Mouse (Mus musculus) mesoderm, embryonic 11.5 days (tissue): ENCODE data around the gene Arhgap45.

Experiments used
- DNase-seq: peaks from one replicate; pipeline ENCODE4 v3.0.0-alpha.2; 2012; ENCODE audit warnings: low read depth, low spot score

The Arhgap45 gene

DNA sequence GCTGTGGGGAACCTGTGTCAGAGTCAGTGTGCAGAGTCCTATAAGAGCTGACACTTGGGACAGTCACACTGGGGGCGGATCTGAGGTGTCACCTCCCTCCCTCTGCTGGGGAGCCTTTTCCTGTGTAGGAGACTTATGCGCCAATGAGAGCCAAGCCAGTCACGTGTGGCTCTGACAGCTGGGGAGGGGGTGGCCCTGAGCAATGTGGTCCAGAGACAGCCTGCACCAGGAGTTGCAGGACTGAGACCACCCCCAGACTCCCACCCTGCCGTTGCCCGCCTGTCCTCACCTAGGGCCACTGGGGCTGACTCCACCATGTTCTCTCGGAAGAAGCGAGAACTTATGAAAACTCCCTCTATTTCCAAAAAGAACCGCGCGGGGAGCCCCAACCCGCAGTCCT, at the start of gene Arhgap45:
Gene Arhgap45 (plus strand): TSS at position 143 of the 400 bp plus-strand sequence.
- DNase-seq, result no peak

- no peak for DNase-seq
Measured at GRCm38 (mm10) chr10:79966886-79967400, 49.5 kb upstream of the Arhgap45 start.

DNA sequence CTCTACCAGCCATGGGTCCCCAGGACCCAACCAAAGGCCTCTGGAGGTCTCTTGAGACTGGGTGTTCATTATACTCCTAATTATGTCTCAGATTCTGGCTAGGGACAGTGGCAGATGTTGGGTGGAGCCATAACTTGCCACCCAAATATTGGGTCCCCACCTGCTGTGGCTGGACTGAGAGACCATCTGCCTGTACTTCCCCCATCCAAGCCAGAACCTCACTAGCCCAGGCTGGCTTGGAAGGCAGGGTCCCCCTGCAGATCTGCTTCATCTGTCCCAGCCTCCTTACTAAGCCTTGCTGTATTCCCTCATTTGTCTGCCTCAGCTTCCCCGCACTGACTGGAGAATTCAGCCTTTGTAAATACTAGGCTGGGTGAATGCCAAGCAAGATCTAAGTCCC, 48.3 kb upstream of the Arhgap45 start:
- no peak for DNase-seq

GRCm38 (mm10) chr10:79969124-79969568, 47.3 kb upstream of the Arhgap45 start:
- no peak for DNase-seq

DNA sequence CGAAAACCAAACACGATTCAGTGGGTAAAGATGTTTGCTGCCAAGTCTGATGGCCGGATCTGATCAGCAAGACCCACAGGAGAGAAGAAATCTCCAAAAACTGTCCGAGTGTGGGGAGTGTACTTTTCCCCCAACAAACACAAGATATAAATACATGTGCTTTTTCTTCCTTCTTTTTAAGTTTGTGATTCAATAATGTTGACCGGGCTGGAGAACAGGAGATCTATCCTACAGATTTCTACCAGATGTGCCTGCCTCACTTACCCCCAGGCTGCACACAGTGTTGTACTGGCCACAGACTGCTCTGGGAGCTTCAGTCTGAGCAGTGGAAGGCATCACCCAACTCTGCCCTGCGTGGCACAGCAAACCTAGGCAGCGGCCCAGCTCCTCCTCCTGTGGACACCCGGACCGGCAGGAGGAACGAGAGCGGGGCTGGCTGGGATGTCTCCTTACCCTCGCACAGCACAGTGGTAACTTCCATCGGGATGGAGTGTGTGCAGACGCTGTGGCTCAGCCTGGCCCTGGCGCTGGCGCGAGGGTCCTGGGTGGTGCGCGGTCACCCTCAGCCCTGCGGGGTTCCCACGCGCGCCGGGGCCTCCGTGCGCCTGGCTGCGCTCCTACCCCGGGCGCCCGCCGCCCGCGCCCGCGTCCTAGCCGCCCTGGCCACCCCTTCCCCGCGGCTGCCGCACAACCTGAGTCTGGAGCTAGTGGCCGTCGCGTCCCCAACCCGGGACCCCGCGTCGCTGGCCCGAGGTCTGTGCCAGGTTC, 45.9 kb upstream of the Arhgap45 start, which contains the start of gene Grin3b:
Gene Grin3b (plus strand): TSS at position 301 of the 768 bp plus-strand sequence.
- no peak for DNase-seq

DNA sequence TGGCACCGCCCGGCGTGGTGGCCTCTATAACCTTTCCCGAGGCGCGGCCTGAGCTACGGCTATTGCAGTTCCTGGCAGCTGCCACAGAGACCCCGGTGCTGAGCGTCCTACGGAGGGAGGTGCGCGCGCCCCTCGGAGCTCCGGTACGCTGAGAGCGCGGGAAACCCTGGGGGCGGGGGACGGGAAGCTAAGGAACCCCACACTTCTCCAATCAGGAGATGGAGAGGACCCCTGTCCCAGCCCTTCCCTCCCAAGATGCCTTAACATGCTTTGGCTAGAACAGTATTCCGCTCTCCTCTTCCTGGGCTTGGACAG, 45.3 kb upstream of the Arhgap45 start:
- DNase-seq, result no peak

- DNase-seq, result no peak
Measured at GRCm38 (mm10) chr10:79972831-79973230, 43.6 kb upstream of the Arhgap45 start.

DNA sequence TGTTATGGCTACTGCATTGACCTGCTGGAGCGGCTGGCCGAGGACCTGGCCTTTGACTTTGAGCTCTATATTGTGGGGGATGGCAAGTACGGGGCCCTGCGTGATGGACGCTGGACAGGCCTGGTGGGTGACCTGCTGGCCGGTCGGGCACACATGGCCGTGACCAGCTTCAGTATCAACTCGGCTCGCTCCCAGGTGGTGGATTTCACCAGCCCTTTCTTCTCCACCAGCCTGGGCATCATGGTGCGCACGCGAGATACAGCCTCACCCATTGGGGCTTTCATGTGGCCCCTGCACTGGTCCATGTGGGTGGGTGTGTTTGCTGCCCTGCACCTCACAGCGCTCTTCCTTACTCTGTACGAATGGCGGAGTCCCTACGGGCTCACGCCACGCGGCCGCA, 42.4 kb upstream of the Arhgap45 start:
- no peak for DNase-seq

GRCm38 (mm10) chr10:79974668-79975067, 41.8 kb upstream of the Arhgap45 start:
- no peak for DNase-seq

DNA sequence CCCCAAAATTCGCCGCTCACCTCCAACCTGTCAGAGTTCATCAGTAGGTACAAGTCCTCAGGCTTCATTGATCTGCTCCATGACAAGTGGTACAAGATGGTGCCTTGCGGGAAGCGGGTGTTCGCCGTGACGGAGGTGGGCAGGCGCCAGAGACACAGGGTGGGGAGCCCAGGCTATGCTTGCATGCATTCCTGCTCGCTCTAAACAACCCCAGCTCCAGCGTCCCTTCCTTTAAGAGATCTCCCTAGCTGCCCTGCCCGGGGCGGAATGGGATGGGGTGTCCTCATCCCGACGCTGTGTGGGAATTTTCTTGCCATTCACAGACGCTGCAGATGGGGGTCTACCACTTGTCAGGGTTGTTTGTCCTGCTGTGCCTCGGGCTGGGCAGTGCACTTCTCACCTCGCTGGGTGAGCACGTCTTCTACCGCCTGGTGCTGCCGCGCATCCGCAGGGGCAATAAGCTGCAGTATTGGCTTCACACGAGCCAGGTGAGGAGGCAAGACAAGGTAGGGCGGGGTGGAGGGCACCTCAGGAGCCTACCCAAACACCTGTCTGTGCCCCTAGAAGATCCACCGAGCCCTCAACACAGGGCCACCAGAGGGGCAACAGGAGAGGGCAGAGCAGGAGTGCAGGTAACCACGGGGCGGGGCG, 40.3 kb upstream of the Arhgap45 start:
- no peak for DNase-seq

DNA sequence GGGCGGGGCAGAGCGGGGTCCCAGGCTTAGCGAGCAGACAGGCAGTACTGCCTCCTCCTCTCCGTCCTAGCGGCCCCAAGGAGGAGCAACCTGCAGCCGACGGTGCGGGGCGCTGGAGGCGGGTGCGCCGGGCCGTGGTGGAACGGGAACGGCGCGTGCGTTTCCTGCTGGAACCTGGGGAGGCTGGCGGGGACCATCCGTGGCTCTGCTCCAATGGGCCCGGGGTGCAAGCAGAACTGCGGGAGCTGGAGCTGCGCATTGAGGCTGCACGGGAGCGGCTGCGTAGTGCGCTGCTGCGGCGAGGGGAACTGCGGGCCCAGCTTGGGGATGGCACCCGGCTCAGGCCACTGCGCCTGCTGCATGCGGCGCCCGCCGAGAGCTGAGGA, 39.7 kb upstream of the Arhgap45 start:
- DNase-seq, result no peak

- DNase-seq, result no peak
Measured at GRCm38 (mm10) chr10:79977324-79977723, 39.1 kb upstream of the Arhgap45 start.

- no peak for DNase-seq
Measured at GRCm38 (mm10) chr10:79978061-79978460, 38.4 kb upstream of the Arhgap45 start.

GRCm38 (mm10) chr10:79979401-79980155, 36.9 kb upstream of the Arhgap45 start:
- no peak for DNase-seq

DNA sequence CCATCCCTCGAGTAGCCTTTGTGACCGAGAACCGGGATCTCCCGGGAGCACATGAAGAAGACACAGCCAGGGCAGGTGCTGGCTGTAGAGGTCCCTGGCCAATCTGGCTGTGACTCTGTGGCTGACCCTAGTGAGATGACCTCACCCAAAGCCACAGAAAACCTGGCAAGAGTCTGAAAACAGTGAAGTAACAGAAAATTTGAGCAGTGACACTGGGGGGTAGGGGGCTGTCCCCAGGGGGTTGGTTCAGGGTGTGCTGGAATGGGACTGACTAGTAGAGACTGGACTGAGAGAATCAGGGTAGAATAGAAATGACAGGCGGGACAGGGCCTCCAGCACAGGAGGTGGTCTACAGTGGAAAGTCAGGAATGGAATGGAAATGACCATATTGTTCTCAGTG, 33.2 kb upstream of the Arhgap45 start:
- DNase-seq, result no peak

GRCm38 (mm10) chr10:79983670-79984069, 32.8 kb upstream of the Arhgap45 start:
- DNase-seq, result peak; percentile 82

- peak; percentile 89 for DNase-seq
Measured at GRCm38 (mm10) chr10:79984195-79984816, 32.1 kb upstream of the Arhgap45 start, which contains the start of gene Tmem259. Tmem259 (minus strand) TSS chr10:79984330.

DNA sequence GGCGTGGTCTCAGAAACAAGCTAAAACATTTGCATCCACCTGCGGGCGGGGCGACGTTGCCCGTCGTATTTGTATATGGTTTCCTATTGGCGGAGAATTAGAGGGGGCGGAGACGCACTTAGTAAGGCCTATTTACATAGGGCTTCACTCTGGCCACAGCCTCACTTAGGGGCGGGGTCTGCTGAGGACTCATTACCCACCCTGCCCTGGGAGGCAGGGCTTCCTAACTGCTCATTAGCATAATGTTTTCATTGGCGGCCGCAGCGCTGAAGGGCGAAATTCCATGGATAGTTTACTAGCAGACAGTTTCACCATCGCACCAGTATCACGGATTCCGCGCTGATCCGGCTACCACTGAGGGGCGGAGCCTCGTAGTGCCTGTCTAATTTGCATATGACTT, 31.6 kb upstream of the Arhgap45 start:
- peak; percentile 98 for DNase-seq

GRCm38 (mm10) chr10:79985334-79986231, 30.9 kb upstream of the Arhgap45 start:
- peak; percentile 69 for DNase-seq

DNA sequence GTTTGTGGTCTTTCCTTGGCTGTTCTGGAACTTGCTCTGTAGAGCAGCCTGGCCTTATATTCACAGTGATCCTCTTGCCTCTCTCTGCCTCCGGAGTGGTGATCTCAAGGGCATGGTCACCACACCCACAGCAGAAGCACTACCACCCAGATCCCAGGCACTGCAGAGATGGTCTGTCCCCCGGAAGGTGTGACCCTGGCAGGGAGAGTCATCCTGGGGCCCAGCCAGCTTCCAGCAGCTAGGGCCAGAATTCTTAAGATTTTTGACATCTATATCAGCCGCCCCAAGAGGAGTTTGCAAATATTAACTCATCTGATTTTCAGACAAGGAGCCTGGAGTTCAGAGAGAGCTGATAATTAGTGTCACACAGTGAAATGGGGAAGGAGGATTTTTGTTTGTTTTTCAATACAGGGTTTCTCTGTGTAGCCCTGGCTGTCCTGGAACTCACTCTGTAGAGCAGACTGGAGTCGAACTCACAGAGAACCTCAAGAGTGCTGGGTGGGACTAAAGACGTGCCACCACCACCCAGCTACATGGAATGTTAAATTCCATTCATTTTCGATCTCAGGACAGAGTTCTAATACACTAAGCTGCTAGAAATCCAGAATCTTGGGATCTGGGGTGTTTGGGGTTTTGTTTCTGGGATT, 30.1 kb upstream of the Arhgap45 start:
- no peak for DNase-seq
